Mouse (Mus musculus) kidney, adult 2 months (tissue): ENCODE measurements around the gene Rapgef4. TPM values are rescaled to one million over a fixed set of nuclear protein-coding genes. Genes with fewer than 3 reads are reported as not detected.

Experiments
- DNase-seq: peaks from one replicate; pipeline ENCODE4 v3.0.0; 2021
- H3K27ac ChIP-seq: fragments of 200-500 bp; 2 replicates; pipeline ENCODE4 v1.5.1; 2012; ENCODE audit warnings: low read depth, low read length, control low read depth, inconsistent platforms; ENCODE audit not compliant: insufficient read depth
- H3K27me3 ChIP-seq: fragments of 200-500 bp; replicated peaks from 2 replicates; pipeline ENCODE4 v1.6.1; 2012; ENCODE audit warnings: mild to moderate bottlenecking, moderate library complexity, low read length, inconsistent platforms; ENCODE audit not compliant: control insufficient read depth, insufficient read depth
- H3K36me3 ChIP-seq: fragments of 200-500 bp; 2 replicates; pipeline ENCODE4 v1.6.1; 2012; ENCODE audit warnings: mild to moderate bottlenecking, moderate library complexity, low read length, inconsistent platforms; ENCODE audit not compliant: control insufficient read depth, insufficient read depth
- H3K4me1 ChIP-seq: fragments of 200-500 bp; 2 replicates; pipeline ENCODE4 v1.6.1; 2011; ENCODE audit warnings: low read length; ENCODE audit not compliant: control insufficient read depth, insufficient read depth
- H3K4me3 ChIP-seq: fragments of 200-500 bp; 2 replicates; pipeline ENCODE4 v1.5.1; 2011; ENCODE audit warnings: mild to moderate bottlenecking, low read depth, low read length, control low read depth; ENCODE audit not compliant: insufficient read depth
- CTCF ChIP-seq: fragments of 200-500 bp; conservative IDR thresholded peaks from 2 replicates; pipeline ENCODE4 v1.5.1; 2011; ENCODE audit warnings: low read depth, mild to moderate bottlenecking, control low read depth, low read length, moderate library complexity, mixed read lengths; ENCODE audit not compliant: insufficient read depth, insufficient read length
- POLR2A ChIP-seq: fragments of 200-500 bp; IDR thresholded peaks from one replicate; pipeline ENCODE4 v1.6.1; 2011; ENCODE audit warnings: low read depth, low read length, control low read depth
- WGBS: fragments of 180-500 bp; shearing (Covaris S2); methylation state at CpG from one replicate; pipeline ENCODE4 v1.1.7; 2018; 5-methylcytosine and 5-hydroxymethylcytosine counted together
- polyA plus RNA-seq: library from polyadenylated mRNA; depleted of rRNA; stranded (reverse); fragments of >200 nt; gene quantifications from 2 replicates; pipeline ENCODE4 v1.2.3, GENCODE M21; 2012

The Rapgef4 gene
- polyA plus RNA-seq, 1 experiment = 6.2 TPM

DNA sequence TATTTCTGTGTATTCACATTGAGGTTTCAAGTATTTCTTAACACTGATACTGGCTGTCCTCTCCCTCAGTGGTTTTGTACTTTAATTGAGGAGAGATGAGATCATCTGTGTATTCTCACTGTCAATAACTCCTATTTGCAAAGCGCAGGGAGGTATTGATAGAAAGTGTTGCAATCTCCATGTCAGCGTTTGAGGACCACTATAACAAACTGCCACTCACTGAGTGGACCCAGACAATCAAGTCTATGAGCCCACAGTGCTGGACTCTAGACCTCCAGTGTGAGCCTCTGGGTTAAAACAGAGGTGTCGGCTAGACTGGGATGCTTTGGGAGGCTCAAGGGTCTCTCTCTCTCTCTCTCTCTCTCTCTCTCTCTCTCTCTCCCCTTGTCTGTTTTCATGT is 192.0 kb downstream of the Rapgef4 start:
- no peak overlapping the region for H3K27ac ChIP-seq
- WGBS = 93% methylated on average over 3 of the region's 3 CpGs
- DNase-seq = no peak

DNA sequence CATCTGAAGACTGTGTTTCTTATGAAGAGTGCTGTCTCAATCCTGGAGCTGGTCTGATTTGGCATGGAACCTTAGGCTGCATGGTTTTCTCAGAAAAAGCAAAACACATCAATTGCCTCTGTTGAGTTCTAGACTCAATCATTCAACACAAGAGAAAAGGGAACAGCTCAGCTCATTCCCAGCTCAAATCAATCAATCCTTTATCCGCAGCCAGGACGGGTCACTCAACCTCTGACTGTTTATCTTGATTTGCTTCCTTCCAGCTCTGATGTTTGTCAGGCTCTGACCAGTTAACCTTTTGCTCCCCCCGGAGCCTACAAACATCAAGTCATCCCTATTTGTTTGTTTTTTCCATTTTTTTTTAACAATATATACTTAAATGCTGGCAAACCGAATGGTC is 192.8 kb downstream of the Rapgef4 start:
- TF ChIP-seq CTCF (no peak), POLR2A (no peak)
- WGBS = 72% methylated on average over 4 of the region's 4 CpGs
- Histone ChIP-seq H3K27ac (no peak overlapping the region), H3K4me1 (no peaks in the 10 kb centered on the region), H3K36me3 (no peaks in the 10 kb centered on the region), H3K4me3 (no peak overlapping the region), H3K27me3 (no peaks in the 10 kb centered on the region)
- peak; percentile 24 for DNase-seq

More for the DNA sequence above, 192.0 kb downstream of the Rapgef4 start:
- no peak overlapping the region for H3K4me3 ChIP-seq
- no peaks in the 10 kb centered on the region for H3K36me3 ChIP-seq
- H3K27me3 ChIP-seq = no peaks in the 10 kb centered on the region
- H3K4me1 ChIP-seq = no peaks in the 10 kb centered on the region
- no peak for TF ChIP-seq POLR2A
- TF ChIP-seq CTCF = no peak

DNA sequence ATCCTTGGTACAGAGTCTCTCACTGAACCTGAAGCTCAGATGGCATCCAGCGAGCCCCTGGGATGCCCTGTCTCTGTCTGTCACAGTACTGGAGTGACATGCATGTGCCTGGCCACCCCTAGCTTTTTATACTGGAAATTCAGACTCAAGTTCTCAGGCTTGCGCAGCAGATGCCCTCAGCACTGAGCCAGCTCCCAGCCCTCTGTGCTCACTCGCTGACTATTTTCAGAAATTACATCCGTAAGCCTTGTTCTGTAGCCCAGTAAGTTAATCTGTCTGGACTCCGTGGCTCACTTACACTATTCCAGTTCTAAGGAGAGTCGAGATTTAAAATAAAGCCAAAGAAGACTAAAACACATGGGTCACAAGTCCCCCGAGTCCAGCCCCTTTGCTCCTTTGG is 194.5 kb downstream of the Rapgef4 start:
- Histone ChIP-seq H3K27ac (peak overlapping the region; percentile 42; the same call in 1 of the 2 replicates), H3K4me1 (no peaks in the 10 kb centered on the region), H3K4me3 (no peak overlapping the region), H3K36me3 (no peaks in the 10 kb centered on the region), H3K27me3 (no peaks in the 10 kb centered on the region)
- 50% methylated on average over 7 of the region's 7 CpGs for WGBS
- TF ChIP-seq POLR2A (no peak), CTCF (no peak)
- no peak for DNase-seq

- Histone ChIP-seq H3K4me3 (no peak overlapping the region), H3K4me1 (no peaks in the 10 kb centered on the region), H3K36me3 (no peaks in the 10 kb centered on the region), H3K27me3 (no peaks in the 10 kb centered on the region), H3K27ac (no peak overlapping the region)
- TF ChIP-seq CTCF (no peak), POLR2A (no peak)
- WGBS = 22% methylated on average over 5 of the region's 5 CpGs
- peak; percentile 61 for DNase-seq
These were observed 194.9 kb downstream of the Rapgef4 start for GRCm38 (mm10) chr2:72175971-72176370.

DNA sequence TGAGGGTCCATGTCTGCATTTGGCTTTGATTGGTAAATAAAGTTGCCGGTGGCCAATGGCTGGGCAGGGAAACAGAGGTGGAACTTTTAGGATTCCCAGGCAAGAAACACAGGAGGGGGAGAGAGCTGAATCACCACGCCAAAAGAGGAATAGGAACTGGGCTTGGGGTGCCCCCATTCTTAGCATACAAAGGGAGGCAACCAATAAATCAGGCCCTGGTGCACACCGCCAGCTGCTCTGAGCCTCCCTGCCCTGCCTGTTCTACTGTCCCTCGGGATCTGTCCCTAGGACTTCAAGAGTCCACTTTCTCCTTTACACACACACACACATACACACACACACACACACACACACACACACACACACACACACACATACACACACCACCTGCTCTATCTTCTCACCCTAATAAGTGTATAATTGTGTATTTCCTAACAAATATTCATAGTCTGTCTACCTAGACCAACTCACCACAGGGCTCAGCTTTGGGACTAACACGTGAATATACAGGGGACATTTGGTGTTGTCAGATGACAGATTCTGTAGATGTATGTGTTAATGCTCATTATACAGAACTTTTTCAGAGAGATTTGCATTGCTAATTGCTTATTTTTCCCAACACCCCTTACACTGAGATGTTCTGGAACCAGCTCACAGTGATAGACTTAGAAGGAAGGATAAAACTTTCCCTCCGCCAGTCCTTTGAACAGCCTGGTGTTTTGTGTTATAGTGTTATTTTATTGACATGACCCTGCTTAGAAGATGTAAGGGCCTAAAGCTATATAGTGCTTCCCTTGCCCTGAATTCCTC is 196.4 kb downstream of the Rapgef4 start:
- WGBS = 75% methylated on average over 6 of the region's 6 CpGs
- TF ChIP-seq CTCF (no peak), POLR2A (no peak)
- H3K4me1 ChIP-seq = no peaks in the 10 kb centered on the region
- no peak overlapping the region for H3K27ac ChIP-seq
- no peaks in the 10 kb centered on the region for H3K36me3 ChIP-seq
- no peak overlapping the region for H3K4me3 ChIP-seq
- no peaks in the 10 kb centered on the region for H3K27me3 ChIP-seq
- DNase-seq = no peak

DNA sequence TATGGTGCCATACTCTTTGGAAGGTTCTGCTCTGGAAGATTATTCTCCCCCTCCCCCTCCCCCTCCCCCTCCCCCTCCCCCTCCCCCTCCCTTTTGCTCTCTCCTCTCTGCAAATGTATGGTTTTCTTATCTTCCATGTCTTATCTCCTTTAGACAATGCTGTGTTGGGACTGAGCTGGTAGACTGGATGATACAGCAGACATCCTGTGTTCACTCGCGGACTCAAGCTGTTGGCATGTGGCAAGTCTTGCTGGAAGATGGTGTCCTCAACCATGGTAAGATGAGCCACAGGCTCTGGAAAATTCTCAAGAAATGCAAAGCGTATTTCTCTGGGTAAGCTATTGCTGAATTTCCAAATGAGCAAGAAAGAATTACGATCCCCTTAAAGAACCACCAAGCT is 197.0 kb downstream of the Rapgef4 start:
- Histone ChIP-seq H3K27me3 (no peaks in the 10 kb centered on the region), H3K4me3 (no peak overlapping the region), H3K36me3 (no peaks in the 10 kb centered on the region), H3K27ac (no peak overlapping the region), H3K4me1 (no peaks in the 10 kb centered on the region)
- 99% methylated on average over 4 of the region's 4 CpGs for WGBS
- TF ChIP-seq POLR2A (no peak), CTCF (no peak)
- DNase-seq = no peak

DNA sequence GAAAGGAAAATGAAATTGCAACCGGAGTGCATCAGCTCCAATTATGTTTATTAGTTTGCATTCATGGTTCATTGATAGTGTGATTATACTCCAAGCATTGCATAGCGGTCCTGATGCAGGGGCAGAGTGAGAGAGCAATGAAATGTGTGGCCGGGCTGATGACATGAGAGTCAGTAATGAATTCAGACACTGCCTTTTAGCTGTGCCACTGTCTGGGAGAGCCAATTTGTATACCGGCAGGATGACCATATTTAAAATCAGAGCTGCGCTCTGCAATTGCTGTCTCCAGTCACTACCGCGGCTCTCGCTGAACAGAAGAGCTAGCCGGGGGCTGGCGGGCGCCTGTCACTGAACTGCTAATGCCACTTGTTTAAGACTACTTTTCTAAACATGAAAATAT is 197.5 kb downstream of the Rapgef4 start:
- no peak for TF ChIP-seq CTCF
- Histone ChIP-seq H3K36me3 (no peaks in the 10 kb centered on the region), H3K4me3 (no peak overlapping the region), H3K4me1 (no peaks in the 10 kb centered on the region), H3K27ac (no peak overlapping the region), H3K27me3 (no peaks in the 10 kb centered on the region)
- no peak for DNase-seq
- WGBS = 91% methylated on average over 11 of the region's 11 CpGs
